Mouse (Mus musculus): ENCODE data around the gene Tsr3. TPM values are rescaled to one million over a fixed set of nuclear protein-coding genes. Genes with fewer than 3 reads are reported as not detected.
"Not testable (repeated sequence)": the region's sequence is repeated elsewhere in the genome, so short reads cannot be mapped to it uniquely, and the experiment has no call there.

The Tsr3 gene
- polyA plus RNA-seq, 1 experiment: 13.3 TPM

DNA sequence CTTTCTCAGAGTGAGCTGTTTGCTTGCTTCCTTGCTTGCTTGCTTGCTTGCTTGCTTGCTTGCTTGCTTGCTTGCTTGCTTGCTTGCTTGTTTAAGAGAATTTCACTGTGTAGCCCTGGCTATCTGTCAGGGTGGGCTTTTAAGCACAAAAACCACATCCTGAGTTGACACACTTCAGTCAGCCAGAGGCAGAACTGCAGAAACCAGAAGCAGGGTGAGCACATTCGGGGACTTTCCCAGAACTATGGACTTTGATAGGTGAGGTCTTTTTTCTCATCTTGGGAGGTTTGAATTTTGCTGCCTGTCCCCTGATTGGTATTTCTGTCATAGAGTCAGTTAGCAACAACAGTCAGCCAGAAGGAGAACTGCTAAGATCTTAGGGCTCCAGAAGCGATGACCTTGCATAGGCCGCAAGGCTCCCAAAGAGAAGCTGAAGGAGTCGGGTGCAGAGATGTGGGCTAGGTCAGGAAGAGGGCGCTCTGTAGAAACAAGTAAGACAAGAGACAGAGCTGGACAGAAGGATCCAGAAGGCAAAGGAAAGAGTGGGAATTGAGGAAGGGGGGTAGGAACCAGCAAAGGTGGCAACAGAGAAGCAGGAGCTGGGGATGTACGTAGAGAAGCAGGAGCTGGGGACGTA lies 15.3 kb upstream of the Tsr3 start:
- H3K27ac ChIP-seq (ENCODE audit: insufficient read depth, low read depth, low read length): peak overlapping the region; percentile 73

DNA sequence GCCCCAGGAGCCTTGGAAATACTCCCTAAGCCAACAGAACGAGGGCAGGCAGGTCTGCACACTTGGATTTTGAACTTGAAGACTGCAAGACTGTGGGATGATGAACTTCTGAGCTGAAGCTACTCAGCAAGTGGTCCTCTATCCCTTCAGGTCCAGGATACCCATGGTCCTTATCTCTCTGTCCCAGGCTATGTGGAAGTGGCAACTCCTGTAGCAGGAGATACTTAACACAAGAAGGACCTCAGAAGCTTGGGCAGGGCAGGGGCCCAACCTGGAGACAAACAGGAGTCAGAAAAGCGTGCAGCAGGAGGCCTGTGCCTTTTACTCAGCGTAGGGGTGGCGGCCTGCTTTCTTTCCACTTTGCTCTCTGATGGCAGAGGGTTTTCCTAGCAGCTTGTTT lies 14.3 kb upstream of the Tsr3 start:
- H3K27ac ChIP-seq (ENCODE audit: insufficient read depth, low read depth, low read length): no peak overlapping the region
- H3K36me3 ChIP-seq (ENCODE audit: control insufficient read depth, insufficient read depth, low read length): peaks cover 9% of the 10 kb centered on the region; the same call in 1 of the 2 replicates
- no peak overlapping the region for H3K4me3 ChIP-seq (ENCODE audit: low read depth, low read length)
- 85% methylated on average over 4 of the region's 4 CpGs for WGBS
- TF ChIP-seq CTCF (IDR thresholded peaks at IDR 0.05; ENCODE audit: extremely low read depth, insufficient read length, insufficient replicate concordance, low read depth, low read length) (no peak), POLR2A (IDR thresholded peaks at IDR 0.05; ENCODE audit: low read depth, low read length) (no peak)
- H3K27me3 ChIP-seq (ENCODE audit: control insufficient read depth, insufficient read depth, low read length): no peaks in the 10 kb centered on the region
- peaks cover 2% of the 10 kb centered on the region; the same call in 1 of the 2 replicates for H3K4me1 ChIP-seq (ENCODE audit: control insufficient read depth, insufficient read depth, insufficient read length, low read length)

More for the DNA sequence above, 15.3 kb upstream of the Tsr3 start:
- Histone ChIP-seq H3K4me3 (ENCODE audit: low read depth, low read length) (no peak overlapping the region), H3K4me1 (ENCODE audit: control insufficient read depth, insufficient read depth, insufficient read length, low read length) (peaks cover 2% of the 10 kb centered on the region; the same call in 1 of the 2 replicates), H3K36me3 (ENCODE audit: control insufficient read depth, insufficient read depth, low read length) (peaks cover 3% of the 10 kb centered on the region; the same call in 1 of the 2 replicates), H3K27me3 (ENCODE audit: control insufficient read depth, insufficient read depth, low read length) (no peaks in the 10 kb centered on the region)
- TF ChIP-seq CTCF (IDR thresholded peaks at IDR 0.05; ENCODE audit: extremely low read depth, insufficient read length, insufficient replicate concordance, low read depth, low read length): no peak
- 80% methylated on average over 7 of the region's 7 CpGs for WGBS

DNA sequence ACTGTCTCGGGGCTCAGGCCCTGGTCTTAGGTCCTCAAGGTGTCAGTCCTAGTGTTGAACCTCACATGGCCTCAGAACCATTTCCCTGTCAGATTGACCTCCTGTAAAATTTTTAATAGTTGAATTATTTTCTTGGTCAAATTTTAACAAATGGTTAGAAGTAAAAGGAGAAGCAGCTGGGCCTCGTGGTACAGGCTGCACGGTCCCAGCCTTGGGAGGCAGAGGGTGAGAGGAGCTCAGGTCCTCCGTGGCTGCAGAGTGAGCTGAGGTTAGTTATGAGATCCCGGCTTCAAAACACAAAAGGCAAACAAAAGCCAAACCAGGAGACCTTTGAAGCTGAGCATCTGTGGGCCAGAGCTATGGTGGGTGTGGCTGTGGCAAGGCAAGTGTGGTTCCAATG lies 12.0 kb upstream of the Tsr3 start:
- Histone ChIP-seq H3K27ac (ENCODE audit: insufficient read depth, low read depth, low read length) (no peak overlapping the region; the same call in 1 of the 2 replicates), H3K4me3 (ENCODE audit: low read depth, low read length) (no peak overlapping the region), H3K4me1 (ENCODE audit: control insufficient read depth, insufficient read depth, insufficient read length, low read length) (peaks cover 2% of the 10 kb centered on the region; the same call in 1 of the 2 replicates), H3K27me3 (ENCODE audit: control insufficient read depth, insufficient read depth, low read length) (no peaks in the 10 kb centered on the region), H3K36me3 (ENCODE audit: control insufficient read depth, insufficient read depth, low read length) (peaks cover 17% of the 10 kb centered on the region)
- TF ChIP-seq POLR2A (IDR thresholded peaks at IDR 0.05; ENCODE audit: low read depth, low read length) (no peak), CTCF (IDR thresholded peaks at IDR 0.05; ENCODE audit: extremely low read depth, insufficient read length, insufficient replicate concordance, low read depth, low read length) (no peak)
- WGBS: 72% methylated on average over 5 of the region's 5 CpGs

DNA sequence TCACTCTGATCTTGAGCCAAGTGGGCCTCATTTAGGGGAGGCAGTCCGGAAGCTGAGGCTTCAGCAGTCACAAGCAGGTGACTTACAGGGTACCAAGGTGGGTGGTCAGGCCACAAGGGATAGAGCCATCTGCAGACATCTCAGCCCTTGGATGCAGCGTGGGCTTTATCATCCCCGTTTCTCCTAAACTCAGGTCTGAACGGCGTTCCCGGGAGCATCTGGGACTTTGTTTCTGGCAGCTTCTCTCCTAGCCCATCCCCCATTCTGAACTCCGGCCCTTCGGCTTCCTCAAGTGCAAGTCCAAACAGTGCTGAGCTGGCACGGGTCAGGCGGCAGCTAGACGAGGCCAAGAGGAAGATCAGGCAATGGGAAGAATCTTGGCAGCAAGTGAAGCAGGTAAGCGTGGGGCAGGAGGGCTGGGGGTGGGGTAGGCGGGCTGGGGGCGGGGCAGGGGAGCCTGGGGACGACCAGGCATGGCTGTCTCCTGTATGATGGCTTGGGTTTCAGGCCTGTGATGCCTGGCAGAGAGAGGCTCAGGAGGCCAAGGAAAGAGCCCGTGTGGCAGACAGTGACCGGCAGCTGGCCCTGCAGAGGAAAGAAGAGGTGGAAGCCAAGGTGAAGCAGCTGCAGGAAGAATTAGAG lies 9.8 kb upstream of the Tsr3 start:
- not testable (repeated sequence) for H3K27ac ChIP-seq (ENCODE audit: insufficient read depth, low read depth, low read length); H3K27me3 ChIP-seq (ENCODE audit: control insufficient read depth, insufficient read depth, low read length); H3K4me1 ChIP-seq (ENCODE audit: control insufficient read depth, insufficient read depth, insufficient read length, low read length)
- 58% methylated on average over 17 of the region's 17 CpGs for WGBS
- H3K36me3 ChIP-seq (ENCODE audit: control insufficient read depth, insufficient read depth, low read length): peaks cover 25% of the 10 kb centered on the region
- 0 out of 2 replicates have a peak overlapping the region, but pooled peaks have one; percentile 3 for H3K4me3 ChIP-seq (ENCODE audit: low read depth, low read length)

DNA sequence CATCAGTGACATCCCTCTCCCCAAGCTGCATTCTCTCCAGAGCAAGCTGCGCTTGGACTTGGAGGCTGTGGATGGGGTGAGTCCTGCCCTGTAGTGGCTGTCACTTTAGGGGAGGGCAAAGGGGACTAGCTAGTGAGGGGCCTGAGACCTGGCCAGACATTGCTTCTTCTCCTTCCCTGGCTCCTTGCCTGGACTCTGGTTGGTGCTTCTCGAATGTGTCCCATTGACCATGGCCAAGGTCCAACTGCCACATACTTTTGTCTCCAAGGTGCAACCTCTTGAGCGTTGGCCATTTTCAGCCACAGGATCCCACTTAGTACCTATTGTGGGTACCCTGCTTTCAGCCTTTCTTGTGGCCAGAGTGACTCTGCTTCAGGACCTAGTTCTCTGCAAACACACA lies 9.3 kb upstream of the Tsr3 start:
- WGBS: 70% methylated on average over 3 of the region's 3 CpGs
- Histone ChIP-seq H3K36me3 (ENCODE audit: control insufficient read depth, insufficient read depth, low read length) (peaks cover 28% of the 10 kb centered on the region), H3K4me1 (ENCODE audit: control insufficient read depth, insufficient read depth, insufficient read length, low read length) (no peaks in the 10 kb centered on the region), H3K27ac (ENCODE audit: insufficient read depth, low read depth, low read length) (no peak overlapping the region), H3K27me3 (ENCODE audit: control insufficient read depth, insufficient read depth, low read length) (no peaks in the 10 kb centered on the region), H3K4me3 (ENCODE audit: low read depth, low read length) (0 out of 2 replicates have a peak overlapping the region, but pooled peaks have one; percentile 3)
- TF ChIP-seq POLR2A (IDR thresholded peaks at IDR 0.05; ENCODE audit: low read depth, low read length): no peak

DNA sequence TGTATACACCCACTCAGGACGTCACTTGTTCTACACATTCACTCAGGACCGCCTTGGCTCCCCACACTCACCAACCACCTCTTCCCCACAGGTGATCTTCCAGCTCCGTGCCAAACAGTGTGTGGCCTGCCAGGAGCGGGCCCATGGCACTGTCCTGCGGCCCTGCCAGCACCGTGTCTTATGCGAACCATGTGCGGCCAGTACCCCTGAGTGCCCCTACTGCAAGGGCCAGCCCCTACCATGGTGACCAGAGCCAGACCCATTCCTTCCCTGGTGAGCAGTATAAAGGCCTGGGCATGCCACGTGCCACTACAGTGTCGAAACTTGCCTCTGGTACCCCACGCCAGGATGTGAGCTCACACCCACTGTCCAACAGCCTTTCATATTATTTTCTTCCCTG lies 8.3 kb upstream of the Tsr3 start:
- 97% methylated on average over 7 of the region's 11 CpGs for WGBS
- peaks cover 29% of the 10 kb centered on the region for H3K36me3 ChIP-seq (ENCODE audit: control insufficient read depth, insufficient read depth, low read length)
- H3K27ac ChIP-seq (ENCODE audit: insufficient read depth, low read depth, low read length); H3K4me1 ChIP-seq (ENCODE audit: control insufficient read depth, insufficient read depth, insufficient read length, low read length); H3K4me3 ChIP-seq (ENCODE audit: low read depth, low read length); H3K27me3 ChIP-seq (ENCODE audit: control insufficient read depth, insufficient read depth, low read length): not testable (repeated sequence)

DNA sequence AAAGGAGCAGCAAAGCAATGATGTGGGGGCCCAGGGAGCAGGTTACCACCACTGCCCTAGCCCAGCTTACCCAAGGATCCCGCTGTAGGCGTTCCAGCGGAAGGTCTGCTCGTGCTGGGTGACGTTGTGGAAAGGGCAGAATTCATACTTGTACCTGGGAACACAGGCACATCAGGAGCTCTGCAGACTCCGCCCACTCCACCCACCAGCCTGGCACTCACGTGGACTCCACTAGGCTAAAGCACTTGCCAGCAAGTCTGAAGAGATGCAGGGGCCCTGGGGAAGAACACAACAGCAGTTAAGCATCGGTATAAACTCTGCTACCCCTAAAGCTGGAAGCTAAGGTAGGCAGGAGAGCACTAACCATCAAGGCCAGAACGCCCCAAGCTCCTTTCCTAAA lies 4.3 kb upstream of the Tsr3 start:
- Histone ChIP-seq H3K27me3 (ENCODE audit: control insufficient read depth, insufficient read depth, low read length) (no peaks in the 10 kb centered on the region), H3K4me3 (ENCODE audit: low read depth, low read length) (no peak overlapping the region), H3K27ac (ENCODE audit: insufficient read depth, low read depth, low read length) (no peak overlapping the region), H3K36me3 (ENCODE audit: control insufficient read depth, insufficient read depth, low read length) (peaks cover 20% of the 10 kb centered on the region), H3K4me1 (ENCODE audit: control insufficient read depth, insufficient read depth, insufficient read length, low read length) (no peaks in the 10 kb centered on the region)
- WGBS: 84% methylated on average over 9 of the region's 9 CpGs
- TF ChIP-seq CTCF (IDR thresholded peaks at IDR 0.05; ENCODE audit: extremely low read depth, insufficient read length, insufficient replicate concordance, low read depth, low read length) (no peak), POLR2A (IDR thresholded peaks at IDR 0.05; ENCODE audit: low read depth, low read length) (no peak)
